Mouse (Mus musculus): ENCODE data around the gene Arid1b. TPM values are rescaled to one million over a fixed set of nuclear protein-coding genes. Genes with fewer than 3 reads are reported as not detected.

Gene Arid1b
- polyA plus RNA-seq, 1 experiment from 2014 or later, result 16.1 TPM

DNA sequence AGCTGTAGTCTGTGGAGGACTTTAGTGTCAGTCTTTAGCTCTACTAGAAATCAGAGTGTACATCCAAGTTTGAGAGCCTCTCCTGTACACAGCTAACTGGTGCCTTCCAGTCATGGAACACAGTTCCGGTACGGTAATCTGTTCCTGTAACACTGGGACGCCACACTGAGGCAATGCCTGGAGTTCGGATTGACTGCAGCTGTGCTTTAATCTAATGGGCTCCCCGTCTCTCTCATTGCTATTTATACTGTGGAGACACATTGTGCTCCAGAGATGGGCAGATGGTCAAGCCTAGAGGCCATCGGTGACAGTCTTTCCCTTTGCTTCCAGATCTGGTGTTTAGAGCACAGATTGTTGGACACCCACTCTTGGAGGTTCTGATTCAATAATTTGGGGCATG lies 121.8 kb downstream of the Arid1b start:
- no peak overlapping the region for H3K4me3 ChIP-seq
- H3K36me3 ChIP-seq, result no peaks in the 10 kb centered on the region
- no peaks in the 10 kb centered on the region for H3K27me3 ChIP-seq
- 0 out of 2 replicates have a peak overlapping the region, but pooled peaks have one; percentile 14 for H3K27ac ChIP-seq
- peaks cover 33% of the 10 kb centered on the region for H3K4me1 ChIP-seq (replicated peaks)
- H3K9me3 ChIP-seq, result no peaks in the 10 kb centered on the region
- ATAC-seq (ENCODE audit: low FRiP score), result no peak
- H3K4me2 ChIP-seq, result no peak overlapping the region
- H3K9ac ChIP-seq, result no peak overlapping the region
- 54% methylated on average over 6 of the region's 6 CpGs for WGBS

- Histone ChIP-seq H3K27me3 (no peaks in the 10 kb centered on the region), H3K27ac (no peak overlapping the region), H3K9ac (no peak overlapping the region), H3K9me3 (no peaks in the 10 kb centered on the region), H3K4me1 (replicated peaks) (peaks cover 44% of the 10 kb centered on the region), H3K4me3 (no peak overlapping the region), H3K4me2 (no peak overlapping the region), H3K36me3 (no peaks in the 10 kb centered on the region)
- WGBS, result 85% methylated on average over 2 of the region's 2 CpGs
- no peak for ATAC-seq (ENCODE audit: low FRiP score)
These were observed 122.9 kb downstream of the Arid1b start for GRCm38 (mm10) chr17:5116990-5117389.

DNA sequence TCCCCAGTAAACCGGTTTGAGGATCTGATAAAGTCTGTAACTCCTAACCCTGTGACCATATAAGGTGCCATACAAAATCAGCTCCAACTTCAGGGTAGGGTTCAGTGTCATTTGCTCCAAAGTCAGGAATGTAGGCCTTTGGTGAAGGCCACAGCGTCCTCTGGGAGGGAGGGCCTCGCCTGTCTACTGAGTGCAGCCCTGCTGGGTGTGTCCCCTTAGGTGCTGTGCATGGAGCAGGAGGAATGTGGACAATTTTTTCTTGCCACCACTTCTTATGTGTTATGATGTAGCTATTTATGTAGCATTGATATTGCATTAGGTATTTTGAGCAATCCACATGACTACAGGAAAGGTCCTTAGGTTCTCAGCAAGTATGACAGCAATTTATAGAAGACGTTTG lies 124.0 kb downstream of the Arid1b start:
- no peaks in the 10 kb centered on the region for H3K9me3 ChIP-seq
- no peak overlapping the region for H3K4me3 ChIP-seq
- WGBS, result 90% methylated on average over 4 of the region's 4 CpGs
- no peaks in the 10 kb centered on the region for H3K36me3 ChIP-seq
- no peaks in the 10 kb centered on the region for H3K27me3 ChIP-seq
- H3K4me1 ChIP-seq (replicated peaks), result peaks cover 51% of the 10 kb centered on the region
- ATAC-seq (ENCODE audit: low FRiP score), result no peak
- no peak overlapping the region for H3K4me2 ChIP-seq
- H3K9ac ChIP-seq, result no peak overlapping the region
- H3K27ac ChIP-seq, result no peak overlapping the region

- Histone ChIP-seq H3K9ac (no peak overlapping the region), H3K4me1 (replicated peaks) (peaks cover 68% of the 10 kb centered on the region)
These were observed 130.5 kb downstream of the Arid1b start for GRCm38 (mm10) chr17:5124643-5125042.

DNA sequence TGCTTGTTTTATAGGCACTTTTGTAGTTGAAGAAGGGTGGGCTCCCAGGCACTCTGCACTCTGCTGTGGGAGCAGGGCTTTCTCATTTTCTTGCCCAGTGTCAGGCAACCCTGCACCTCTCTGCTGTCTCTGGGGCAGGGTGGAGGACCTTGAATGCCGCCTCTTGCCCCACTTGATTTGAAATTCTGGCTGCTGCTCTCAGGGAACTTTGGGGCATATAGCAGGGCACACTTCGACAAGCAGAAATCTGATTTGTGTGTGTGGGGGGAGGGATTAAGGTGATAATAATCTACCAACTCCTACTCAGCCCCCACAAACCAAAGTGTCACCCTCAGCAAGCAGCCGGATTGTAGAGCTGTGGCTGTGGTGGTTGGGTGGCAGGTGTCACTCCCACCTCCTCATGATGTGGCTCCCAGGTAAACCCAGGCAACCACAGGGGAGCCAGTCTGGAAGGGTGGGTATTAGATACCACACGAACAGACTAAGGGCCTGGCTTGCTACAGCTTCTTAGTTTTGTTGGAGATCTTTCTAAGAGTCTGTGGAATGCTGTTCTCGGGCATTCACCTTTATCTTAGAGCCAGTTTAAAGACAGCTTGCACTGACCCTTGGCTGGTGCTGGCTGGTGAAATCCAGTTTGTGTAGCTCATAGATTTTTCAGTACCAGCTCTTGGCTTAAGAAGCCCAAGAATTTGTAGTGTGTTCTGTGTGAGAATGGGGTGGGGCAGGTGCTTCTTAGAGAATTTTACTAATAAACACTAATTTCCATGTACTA lies 131.1 kb downstream of the Arid1b start:
- Histone ChIP-seq H3K4me2 (no peak overlapping the region), H3K9ac (no peak overlapping the region), H3K9me3 (no peaks in the 10 kb centered on the region), H3K27me3 (no peaks in the 10 kb centered on the region), H3K36me3 (no peaks in the 10 kb centered on the region), H3K27ac (0 out of 2 replicates have a peak overlapping the region, but pooled peaks have one; percentile 12), H3K4me3 (no peak overlapping the region), H3K4me1 (replicated peaks) (peaks cover 63% of the 10 kb centered on the region)
- no peak for ATAC-seq (ENCODE audit: low FRiP score)
- WGBS, result 78% methylated on average over 5 of the region's 5 CpGs

More at GRCm38 (mm10) chr17:5124643-5125042, 130.5 kb downstream of the Arid1b start:
- Histone ChIP-seq H3K27ac (no peak overlapping the region), H3K4me2 (no peak overlapping the region), H3K9me3 (no peaks in the 10 kb centered on the region), H3K4me3 (no peak overlapping the region), H3K27me3 (no peaks in the 10 kb centered on the region), H3K36me3 (no peaks in the 10 kb centered on the region)
- 77% methylated on average over 2 of the region's 2 CpGs for WGBS
- ATAC-seq (ENCODE audit: low FRiP score), result no peak

DNA sequence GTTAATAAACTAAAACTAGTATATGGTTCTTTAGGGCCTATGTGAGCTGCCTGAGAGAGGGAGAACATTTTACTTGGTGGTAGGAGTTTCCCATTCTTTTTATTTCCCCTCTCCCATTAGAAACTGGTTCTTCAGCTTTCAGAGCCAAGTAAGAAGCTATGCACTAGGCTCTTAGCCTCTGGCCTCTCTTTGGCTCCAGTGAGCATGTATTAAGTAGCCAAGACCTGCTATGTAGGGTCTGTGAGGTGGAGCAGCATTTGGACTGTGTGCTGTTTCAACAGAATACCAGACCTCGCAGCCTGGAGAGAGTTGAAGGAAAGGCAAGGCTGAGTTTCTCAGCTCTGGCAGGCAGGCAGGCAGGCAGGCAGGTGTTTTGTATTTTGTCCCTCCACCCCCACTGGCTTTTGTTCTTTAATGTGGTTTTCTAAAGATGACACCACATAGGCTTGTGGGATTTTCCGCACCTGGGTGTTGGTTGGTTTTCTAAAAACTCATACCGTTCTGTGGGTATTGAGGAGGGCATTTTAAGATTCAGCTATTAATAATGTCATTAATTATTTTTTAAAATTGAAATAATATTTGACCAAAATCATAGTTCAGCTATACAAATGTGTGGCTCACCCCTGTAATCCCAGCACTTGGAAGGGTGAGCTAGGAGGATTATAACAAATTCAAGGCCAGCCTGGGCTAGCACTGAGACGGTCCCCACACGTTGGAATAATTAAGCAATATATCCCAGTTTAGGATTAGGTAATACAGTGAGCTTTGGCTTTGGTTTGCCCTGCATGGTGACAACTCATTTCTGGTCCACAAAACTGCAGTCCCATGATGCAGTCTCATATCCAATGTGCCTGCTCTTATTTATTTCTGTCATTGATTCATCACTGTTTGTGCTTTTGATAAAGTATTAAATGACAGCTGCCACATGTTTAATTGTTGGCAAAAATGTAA lies 132.0 kb downstream of the Arid1b start:
- Histone ChIP-seq H3K4me1 (replicated peaks) (peaks cover 57% of the 10 kb centered on the region), H3K9ac (no peak overlapping the region), H3K9me3 (no peaks in the 10 kb centered on the region), H3K36me3 (no peaks in the 10 kb centered on the region), H3K27me3 (no peaks in the 10 kb centered on the region), H3K4me2 (no peak overlapping the region), H3K27ac (no peak overlapping the region), H3K4me3 (no peak overlapping the region)
- no peak for ATAC-seq (ENCODE audit: low FRiP score)
- 88% methylated on average over 5 of the region's 5 CpGs for WGBS

GRCm38 (mm10) chr17:5129606-5130005 lies 135.5 kb downstream of the Arid1b start:
- Histone ChIP-seq H3K4me3 (no peak overlapping the region), H3K9ac (no peak overlapping the region), H3K27ac (no peak overlapping the region), H3K9me3 (no peaks in the 10 kb centered on the region), H3K4me2 (no peak overlapping the region), H3K4me1 (replicated peaks) (peaks cover 35% of the 10 kb centered on the region), H3K27me3 (no peaks in the 10 kb centered on the region), H3K36me3 (no peaks in the 10 kb centered on the region)
- 87% methylated on average over 2 of the region's 2 CpGs for WGBS
- no peak for ATAC-seq (ENCODE audit: low FRiP score)

GRCm38 (mm10) chr17:5130116-5130515 lies 136.0 kb downstream of the Arid1b start:
- no peaks in the 10 kb centered on the region for H3K36me3 ChIP-seq
- peaks cover 30% of the 10 kb centered on the region for H3K4me1 ChIP-seq (replicated peaks)
- no peaks in the 10 kb centered on the region for H3K27me3 ChIP-seq
- H3K9ac ChIP-seq, result no peak overlapping the region
- no peak overlapping the region for H3K27ac ChIP-seq
- ATAC-seq (ENCODE audit: low FRiP score), result no peak
- no peak overlapping the region for H3K4me3 ChIP-seq
- 78% methylated on average over 4 of the region's 4 CpGs for WGBS
- H3K9me3 ChIP-seq, result no peaks in the 10 kb centered on the region
- H3K4me2 ChIP-seq, result no peak overlapping the region

DNA sequence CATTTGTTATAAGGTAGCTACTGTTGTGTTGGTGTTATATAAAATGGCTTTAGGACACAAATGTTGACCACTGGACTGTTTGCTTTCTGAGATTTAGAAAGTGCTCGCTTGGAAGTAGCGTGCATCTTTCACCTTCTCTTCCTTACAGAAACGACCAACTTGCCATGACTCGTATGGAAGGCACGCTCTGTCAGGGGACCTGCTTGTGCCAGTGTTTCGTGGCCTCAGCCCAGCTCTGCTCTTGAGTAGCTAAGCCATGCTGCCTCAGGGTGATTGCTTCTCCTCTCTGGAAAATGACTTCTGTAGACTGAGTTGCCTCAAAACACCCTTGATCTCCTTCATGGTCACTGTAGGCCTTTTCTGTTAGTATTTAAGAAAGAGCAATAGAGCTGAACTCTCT lies 137.6 kb downstream of the Arid1b start:
- no peak for ATAC-seq (ENCODE audit: low FRiP score)
- Histone ChIP-seq H3K9ac (no peak overlapping the region), H3K9me3 (no peaks in the 10 kb centered on the region), H3K27ac (no peak overlapping the region), H3K36me3 (no peaks in the 10 kb centered on the region), H3K4me3 (no peak overlapping the region), H3K4me2 (no peak overlapping the region), H3K4me1 (replicated peaks) (peaks cover 30% of the 10 kb centered on the region), H3K27me3 (no peaks in the 10 kb centered on the region)
- WGBS, result 96% methylated on average over 6 of the region's 6 CpGs

DNA sequence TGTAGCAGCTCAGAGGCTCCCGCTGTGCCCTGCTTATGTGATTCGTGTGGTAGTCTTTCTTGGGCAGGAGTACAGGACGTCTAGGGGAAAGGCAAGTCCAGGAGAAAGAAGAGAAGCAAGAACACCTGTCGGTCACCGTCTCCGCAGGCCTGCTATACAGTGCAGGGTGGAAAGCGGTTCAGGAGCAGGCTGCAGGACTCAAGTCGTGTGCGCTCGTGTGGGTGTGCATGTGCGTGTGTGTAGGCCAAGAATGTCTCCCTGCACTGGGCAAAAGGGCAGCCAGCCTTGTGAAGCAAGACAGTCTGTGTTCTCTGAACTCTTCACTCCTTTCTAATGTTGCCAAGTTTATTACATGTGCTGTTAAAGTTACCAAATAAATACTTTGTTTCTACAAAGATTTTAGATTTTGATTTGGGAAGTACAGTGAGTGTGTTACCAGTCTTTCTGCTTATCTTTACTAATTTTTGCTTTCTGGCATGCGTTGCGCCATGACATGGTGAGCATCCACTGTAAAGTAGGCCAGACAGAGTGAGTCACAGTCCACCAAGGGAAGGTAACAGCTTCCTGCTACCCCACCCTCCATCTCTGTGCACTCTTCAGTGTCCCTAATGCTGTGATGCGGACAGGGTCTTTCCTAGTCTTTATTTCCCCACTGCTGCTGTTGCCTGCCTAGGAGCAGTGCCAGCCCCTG lies 138.3 kb downstream of the Arid1b start:
- Histone ChIP-seq H3K4me1 (replicated peaks) (peaks cover 27% of the 10 kb centered on the region), H3K36me3 (no peaks in the 10 kb centered on the region), H3K4me2 (no peak overlapping the region), H3K27ac (0 out of 2 replicates have a peak overlapping the region, but pooled peaks have one; percentile 4), H3K4me3 (no peak overlapping the region), H3K9me3 (no peaks in the 10 kb centered on the region), H3K9ac (no peak overlapping the region), H3K27me3 (no peaks in the 10 kb centered on the region)
- ATAC-seq (ENCODE audit: low FRiP score), result no peak
- WGBS, result 89% methylated on average over 14 of the region's 14 CpGs

DNA sequence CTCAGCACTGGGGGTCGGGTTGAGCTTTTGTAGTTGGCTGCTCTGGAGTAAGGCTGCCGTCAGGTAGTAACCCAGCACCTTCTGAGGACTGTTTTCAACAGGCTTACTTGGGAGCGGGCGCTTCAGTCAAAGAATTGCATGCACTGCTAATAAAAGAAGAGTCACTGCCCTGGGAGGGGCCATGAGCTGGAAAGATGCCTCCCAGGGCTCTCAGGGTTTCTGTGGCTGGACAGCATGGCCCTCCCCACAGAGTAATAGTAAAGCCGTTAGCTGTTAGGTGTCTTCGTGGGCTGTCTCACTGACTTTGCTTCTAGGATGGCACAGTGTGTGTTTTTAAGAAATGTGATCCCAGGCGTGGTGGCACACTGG lies 138.8 kb downstream of the Arid1b start:
- Histone ChIP-seq H3K27me3 (no peaks in the 10 kb centered on the region), H3K27ac (0 out of 2 replicates have a peak overlapping the region, but pooled peaks have one; percentile 4), H3K4me1 (replicated peaks) (peaks cover 29% of the 10 kb centered on the region), H3K9me3 (no peaks in the 10 kb centered on the region), H3K9ac (no peak overlapping the region), H3K4me2 (no peak overlapping the region), H3K4me3 (no peak overlapping the region), H3K36me3 (no peaks in the 10 kb centered on the region)
- 85% methylated on average over 7 of the region's 7 CpGs for WGBS
- ATAC-seq (ENCODE audit: low FRiP score), result no peak

DNA sequence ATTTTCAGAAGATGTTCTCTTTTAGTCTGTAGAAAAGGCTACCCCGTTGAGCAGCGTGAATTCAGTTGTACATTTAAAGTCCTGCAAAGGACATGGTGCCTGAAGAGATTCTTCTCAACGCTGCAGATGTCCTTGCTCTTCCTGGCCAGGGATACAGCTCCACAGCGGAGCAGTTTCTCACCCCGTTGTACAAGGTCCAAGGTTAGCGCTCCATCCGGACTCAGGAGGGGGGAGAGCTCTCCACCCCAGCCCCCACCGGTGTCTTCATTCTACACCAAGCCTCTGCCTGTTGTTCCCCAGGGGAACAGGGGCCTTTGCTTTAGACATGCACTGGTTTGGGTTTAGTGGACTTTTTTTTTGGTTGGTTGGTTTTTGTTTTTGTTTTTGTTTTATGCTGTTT lies 139.7 kb downstream of the Arid1b start:
- Histone ChIP-seq H3K4me1 (replicated peaks) (peaks cover 37% of the 10 kb centered on the region), H3K27ac (peak overlapping the region; percentile 23; the same call in 1 of the 2 replicates), H3K9me3 (no peaks in the 10 kb centered on the region), H3K4me2 (no peak overlapping the region), H3K9ac (no peak overlapping the region), H3K4me3 (no peak overlapping the region), H3K27me3 (no peaks in the 10 kb centered on the region), H3K36me3 (no peaks in the 10 kb centered on the region)
- ATAC-seq (ENCODE audit: low FRiP score), result no peak
- 73% methylated on average over 8 of the region's 8 CpGs for WGBS
